Mouse (Mus musculus): ENCODE measurements around the gene Platr17. TPM values are rescaled to one million over a fixed set of nuclear protein-coding genes. Genes with fewer than 3 reads are reported as not detected.
A peak's percentile ranks its signal among the peaks of the same experiment; 100 is the strongest.
"Not testable (repeated sequence)": the region's sequence is repeated elsewhere in the genome, so short reads cannot be mapped to it uniquely, and the experiment has no call there.

The Platr17 gene
- polyA plus RNA-seq (2015; fragmentation: Nextera tagmentation; extraction: Ambion mirVana), result 0.19 TPM in 1 of 2 replicates, not detected in the other

- not testable (repeated sequence) for H3K27ac ChIP-seq (replicated peaks); H3K9me3 ChIP-seq; H3K9ac ChIP-seq; H3K27me3 ChIP-seq (replicated peaks); H3K4me3 ChIP-seq; H3K36me3 ChIP-seq; H3K4me2 ChIP-seq; ATAC-seq (ENCODE audit: extremely low read depth, insufficient number of reproducible peaks, low FRiP score, low TSS enrichment)
- 37% methylated on average over 3 of the region's 4 CpGs for WGBS
- peaks cover 18% of the 10 kb centered on the region for H3K4me1 ChIP-seq
Measured at GRCm38 (mm10) chr17:33904835-33905234, at the start of gene Platr17. TSS of gene Platr17 (plus strand) at chr17:33905135.

GRCm38 (mm10) chr17:33857816-33858215, 47.1 kb upstream of the Platr17 start:
- Histone ChIP-seq H3K27me3 (replicated peaks) (no peaks in the 10 kb centered on the region), H3K9me3 (no peaks in the 10 kb centered on the region), H3K4me1 (no peaks in the 10 kb centered on the region), H3K27ac (replicated peaks) (no peak overlapping the region), H3K9ac (no peak overlapping the region), H3K4me3 (no peak overlapping the region), H3K4me2 (no peak overlapping the region), H3K36me3 (no peaks in the 10 kb centered on the region)
- 78% methylated on average over 4 of the region's 4 CpGs for WGBS
- no peak for ATAC-seq (ENCODE audit: extremely low read depth, insufficient number of reproducible peaks, low FRiP score, low TSS enrichment)

GRCm38 (mm10) chr17:33865330-33866030, 39.5 kb upstream of the Platr17 start:
- Histone ChIP-seq H3K36me3 (no peaks in the 10 kb centered on the region), H3K4me2 (peak overlapping the region; percentile 33)

GRCm38 (mm10) chr17:33873537-33873936, 31.4 kb upstream of the Platr17 start, which contains the start of gene Gm7029:
TSS of gene Gm7029 (plus strand) at chr17:33873837.
- H3K36me3 ChIP-seq, result peaks cover 34% of the 10 kb centered on the region
- ATAC-seq (ENCODE audit: extremely low read depth, insufficient number of reproducible peaks, low FRiP score, low TSS enrichment); H3K9me3 ChIP-seq; H3K9ac ChIP-seq; H3K27ac ChIP-seq (replicated peaks); H3K4me2 ChIP-seq; H3K4me1 ChIP-seq; H3K4me3 ChIP-seq; H3K27me3 ChIP-seq (replicated peaks): not testable (repeated sequence)
- 85% methylated on average over 3 of the region's 12 CpGs for WGBS

More at GRCm38 (mm10) chr17:33865330-33866030, 39.5 kb upstream of the Platr17 start:
- Histone ChIP-seq H3K27ac (replicated peaks) (no peak overlapping the region), H3K9ac (no peak overlapping the region), H3K4me1 (peaks cover 4% of the 10 kb centered on the region), H3K27me3 (replicated peaks) (no peaks in the 10 kb centered on the region), H3K9me3 (no peaks in the 10 kb centered on the region), H3K4me3 (no peak overlapping the region)
- ATAC-seq (ENCODE audit: extremely low read depth, insufficient number of reproducible peaks, low FRiP score, low TSS enrichment), result no peak
- WGBS, result 18% methylated on average over 9 of the region's 9 CpGs

GRCm38 (mm10) chr17:33874411-33874810, 30.5 kb upstream of the Platr17 start:
- H3K27ac ChIP-seq (replicated peaks), result no peak overlapping the region
- H3K4me2 ChIP-seq, result no peak overlapping the region
- no peak overlapping the region for H3K9ac ChIP-seq
- H3K4me1 ChIP-seq, result no peaks in the 10 kb centered on the region
- no peak overlapping the region for H3K4me3 ChIP-seq
- peaks cover 43% of the 10 kb centered on the region for H3K36me3 ChIP-seq
- ATAC-seq (ENCODE audit: extremely low read depth, insufficient number of reproducible peaks, low FRiP score, low TSS enrichment), result no peak
- 73% methylated on average over 10 of the region's 11 CpGs for WGBS
- H3K27me3 ChIP-seq (replicated peaks), result no peaks in the 10 kb centered on the region
- no peaks in the 10 kb centered on the region for H3K9me3 ChIP-seq

GRCm38 (mm10) chr17:33875797-33876196, 29.1 kb upstream of the Platr17 start:
- H3K4me3 ChIP-seq; H3K4me1 ChIP-seq; H3K9ac ChIP-seq; ATAC-seq (ENCODE audit: extremely low read depth, insufficient number of reproducible peaks, low FRiP score, low TSS enrichment); H3K27ac ChIP-seq (replicated peaks); H3K27me3 ChIP-seq (replicated peaks); H3K9me3 ChIP-seq; H3K4me2 ChIP-seq: not testable (repeated sequence)
- peaks cover 54% of the 10 kb centered on the region for H3K36me3 ChIP-seq
- WGBS, result 73% methylated on average over 5 of the region's 5 CpGs

GRCm38 (mm10) chr17:33884320-33884719, 20.6 kb upstream of the Platr17 start:
- 92% methylated on average over 10 of the region's 11 CpGs for WGBS
- peaks cover 18% of the 10 kb centered on the region for H3K4me1 ChIP-seq

GRCm38 (mm10) chr17:33887802-33888201, 17.1 kb upstream of the Platr17 start:
- Histone ChIP-seq H3K4me2 (peak overlapping the region; percentile 73; the same call in 1 of the 2 replicates), H3K9ac (peak overlapping the region; percentile 47), H3K4me1 (peaks cover 19% of the 10 kb centered on the region), H3K36me3 (peaks cover 33% of the 10 kb centered on the region)
- WGBS, result 28% methylated on average over 2 of the region's 2 CpGs
- not testable (repeated sequence) for H3K27me3 ChIP-seq (replicated peaks); ATAC-seq (ENCODE audit: extremely low read depth, insufficient number of reproducible peaks, low FRiP score, low TSS enrichment); H3K9me3 ChIP-seq; H3K27ac ChIP-seq (replicated peaks); H3K4me3 ChIP-seq

More at GRCm38 (mm10) chr17:33884320-33884719, 20.6 kb upstream of the Platr17 start:
- not testable (repeated sequence) for H3K9ac ChIP-seq; H3K27ac ChIP-seq (replicated peaks); H3K4me3 ChIP-seq; H3K4me2 ChIP-seq; ATAC-seq (ENCODE audit: extremely low read depth, insufficient number of reproducible peaks, low FRiP score, low TSS enrichment); H3K9me3 ChIP-seq; H3K27me3 ChIP-seq (replicated peaks)
- H3K36me3 ChIP-seq, result peaks cover 63% of the 10 kb centered on the region

- peaks cover 19% of the 10 kb centered on the region for H3K4me1 ChIP-seq
- H3K36me3 ChIP-seq, result peaks cover 31% of the 10 kb centered on the region
- not testable (repeated sequence) for H3K27me3 ChIP-seq (replicated peaks); ATAC-seq (ENCODE audit: extremely low read depth, insufficient number of reproducible peaks, low FRiP score, low TSS enrichment); H3K27ac ChIP-seq (replicated peaks); H3K9me3 ChIP-seq
- H3K4me3 ChIP-seq, result peak overlapping the region; percentile 73; the same call in 1 of the 2 replicates
- H3K9ac ChIP-seq, result peak overlapping the region; percentile 47; the same call in 1 of the 2 replicates
- peak overlapping the region; percentile 73 for H3K4me2 ChIP-seq
Measured at GRCm38 (mm10) chr17:33888230-33888629, 16.7 kb upstream of the Platr17 start.

GRCm38 (mm10) chr17:33889941-33890532, 14.9 kb upstream of the Platr17 start:
- not testable (repeated sequence) for H3K9me3 ChIP-seq; H3K27me3 ChIP-seq (replicated peaks)
- peak; percentile 7; the same call in 1 of the 2 replicates for ATAC-seq (ENCODE audit: extremely low read depth, insufficient number of reproducible peaks, low FRiP score, low TSS enrichment)
- Histone ChIP-seq H3K4me2 (peak overlapping the region; percentile 73), H3K27ac (replicated peaks) (peak overlapping the region; percentile 66), H3K36me3 (peaks cover 18% of the 10 kb centered on the region), H3K4me1 (peaks cover 19% of the 10 kb centered on the region), H3K4me3 (peak overlapping the region; percentile 73), H3K9ac (peak overlapping the region; percentile 90)
- WGBS, result under 1% methylated on average over 31 of the region's 44 CpGs

GRCm38 (mm10) chr17:33890533-33891059, 14.3 kb upstream of the Platr17 start, which contains the start of gene Kifc1:
TSS of gene Kifc1 (minus strand) at chr17:33890661.
- peak within 1 kb of the TSS; percentile 73 for H3K4me3 ChIP-seq
- H3K4me1 ChIP-seq, result peaks cover 19% of the 10 kb centered on the region
- no peaks in the 10 kb centered on the region for H3K9me3 ChIP-seq
- H3K36me3 ChIP-seq, result peaks cover 15% of the 10 kb centered on the region
- peak within 1 kb of the TSS; percentile 90 for H3K9ac ChIP-seq
- ATAC-seq (ENCODE audit: extremely low read depth, insufficient number of reproducible peaks, low FRiP score, low TSS enrichment), result peak; percentile 98
- under 1% methylated on average over 49 of the region's 49 CpGs for WGBS
- H3K27me3 ChIP-seq (replicated peaks), result no peaks in the 10 kb centered on the region
- peak within 1 kb of the TSS; percentile 66 for H3K27ac ChIP-seq (replicated peaks)
- H3K4me2 ChIP-seq, result peak within 1 kb of the TSS; percentile 73

All from heart, embryonic 13.5 days (tissue).